Mouse (Mus musculus): ENCODE data around the gene Pnliprp2.

- TF ChIP-seq CTCF (IDR thresholded peaks at IDR 0.05; ENCODE audit: borderline replicate concordance, insufficient read depth, low read depth, low read length) (no peak), POLR2A (IDR thresholded peaks at IDR 0.05; ENCODE audit: borderline replicate concordance, insufficient read depth, low read length) (no peak)
Measured at GRCm38 (mm10) chr19:58726551-58726950, 33.0 kb upstream of the Pnliprp2 start.

Measured in cerebellum, adult 2 months (tissue).